Mouse (Mus musculus) neural tube, embryonic 12.5 days (tissue): ENCODE measurements around the gene Gm5741. TPM values are rescaled to one million over a fixed set of nuclear protein-coding genes. Genes with fewer than 3 reads are reported as not detected.

ENCODE experiments used
- ATAC-seq: fragments of 200-750 bp; cut with Nextera tagmentation; 2 replicates; pipeline ENCODE4 v1.8.0; 2017; ENCODE audit warnings: low read depth, mild to moderate bottlenecking, moderate TSS enrichment, moderate library complexity; ENCODE audit not compliant: low FRiP score
- H3K27ac ChIP-seq: fragments of 300-500 bp; sonication (generic); 2 replicates; pipeline ENCODE4 v1.5.1; 2016
- H3K27me3 ChIP-seq: fragments of 300-500 bp; sonication (generic); replicated peaks from 2 replicates; pipeline ENCODE4 v1.6.1; 2016; ENCODE audit warnings: mild to moderate bottlenecking
- H3K36me3 ChIP-seq: fragments of 300-500 bp; sonication (generic); 2 replicates; pipeline ENCODE4 v1.6.1; 2016; ENCODE audit warnings: mild to moderate bottlenecking
- H3K4me1 ChIP-seq: fragments of 300-500 bp; sonication (generic); 2 replicates; pipeline ENCODE4 v1.6.1; 2016
- H3K4me2 ChIP-seq: fragments of 300-500 bp; sonication (generic); replicated peaks from 2 replicates; pipeline ENCODE4 v1.6.1; 2016; ENCODE audit warnings: mild to moderate bottlenecking
- H3K4me3 ChIP-seq: fragments of 300-500 bp; sonication (generic); 2 replicates; pipeline ENCODE4 v1.5.1; 2016
- H3K9ac ChIP-seq: fragments of 300-500 bp; sonication (generic); 2 replicates; pipeline ENCODE4 v1.6.1; 2016; ENCODE audit warnings: mild to moderate bottlenecking
- H3K9me3 ChIP-seq: fragments of 300-500 bp; sonication (generic); 2 replicates; pipeline ENCODE4 v1.6.1; 2016; ENCODE audit warnings: mild to moderate bottlenecking
- WGBS: fragments of 180-500 bp; shearing (Covaris S2); methylation state at CpG from one replicate; pipeline ENCODE4 v1.1.7; 2016; 5-methylcytosine and 5-hydroxymethylcytosine counted together
- polyA plus RNA-seq: library from polyadenylated mRNA; unstranded; fragments of >200 nt; fragmentation: Nextera tagmentation; extraction: Ambion mirVana; gene quantifications from 2 replicates; pipeline ENCODE4 v1.2.1, GENCODE M21; 2016

Gm5741 gene
- polyA plus RNA-seq, 1 experiment from 2014 or later: not detected

GRCm38 (mm10) chr8:85071514-85072281, 3.9 kb upstream of the Gm5741 start, which contains the start of gene Dhps:
Gene Dhps, plus strand, starts transcription at chr8:85071757.
- Histone ChIP-seq H3K4me1 (peaks cover 15% of the 10 kb centered on the region; the same call in 1 of the 2 replicates), H3K27me3 (no peaks in the 10 kb centered on the region), H3K4me3 (peak within 1 kb of the TSS; percentile 90), H3K9ac (peak within 1 kb of the TSS; percentile 79), H3K27ac (peak within 1 kb of the TSS; percentile 90), H3K4me2 (peak within 1 kb of the TSS; percentile 70), H3K36me3 (peaks cover 43% of the 10 kb centered on the region), H3K9me3 (no peaks in the 10 kb centered on the region)
- WGBS: under 1% methylated on average over 68 of the region's 68 CpGs
- peak; percentile 91 for ATAC-seq

- no peak for ATAC-seq
- Histone ChIP-seq H3K4me3 (0 out of 2 replicates have a peak overlapping the region, but pooled peaks have one; percentile 90), H3K27me3 (no peaks in the 10 kb centered on the region), H3K4me1 (peaks cover 15% of the 10 kb centered on the region; the same call in 1 of the 2 replicates), H3K4me2 (peak overlapping the region; percentile 70), H3K9me3 (no peaks in the 10 kb centered on the region), H3K9ac (no peak overlapping the region), H3K36me3 (peaks cover 43% of the 10 kb centered on the region), H3K27ac (peak overlapping the region; percentile 90)
- WGBS: 82% methylated on average over 5 of the region's 5 CpGs
Measured at GRCm38 (mm10) chr8:85071041-85071440, 3.3 kb upstream of the Gm5741 start.

GRCm38 (mm10) chr8:85067155-85067554, 627 bp downstream of the Gm5741 start:
- H3K4me1 ChIP-seq: peaks cover 6% of the 10 kb centered on the region; the same call in 1 of the 2 replicates
- no peak overlapping the region for H3K4me3 ChIP-seq
- H3K27ac ChIP-seq: no peak overlapping the region
- H3K36me3 ChIP-seq: peaks cover 32% of the 10 kb centered on the region
- no peaks in the 10 kb centered on the region for H3K27me3 ChIP-seq
- no peak for ATAC-seq
- WGBS: 98% methylated on average over 2 of the region's 2 CpGs
- H3K9ac ChIP-seq: no peak overlapping the region
- H3K4me2 ChIP-seq: no peak overlapping the region
- no peaks in the 10 kb centered on the region for H3K9me3 ChIP-seq

- no peak overlapping the region for H3K27ac ChIP-seq
- peaks cover 17% of the 10 kb centered on the region for H3K4me1 ChIP-seq
- no peaks in the 10 kb centered on the region for H3K9me3 ChIP-seq
- peaks cover 36% of the 10 kb centered on the region for H3K36me3 ChIP-seq
- no peak overlapping the region for H3K4me2 ChIP-seq
- no peak overlapping the region for H3K4me3 ChIP-seq
- H3K9ac ChIP-seq: no peak overlapping the region
- no peak for ATAC-seq
- 48% methylated on average over 2 of the region's 2 CpGs for WGBS
- no peaks in the 10 kb centered on the region for H3K27me3 ChIP-seq
Measured at GRCm38 (mm10) chr8:85065213-85065612, 2.6 kb downstream of the Gm5741 start.

- Histone ChIP-seq H3K4me1 (peaks cover 17% of the 10 kb centered on the region), H3K4me3 (no peak overlapping the region), H3K9me3 (no peaks in the 10 kb centered on the region), H3K9ac (no peak overlapping the region), H3K27me3 (no peaks in the 10 kb centered on the region), H3K4me2 (no peak overlapping the region), H3K27ac (no peak overlapping the region), H3K36me3 (peaks cover 33% of the 10 kb centered on the region)
- no peak for ATAC-seq
- WGBS: over 99% methylated on average over 4 of the region's 4 CpGs
Measured at GRCm38 (mm10) chr8:85062603-85063002, 5.2 kb downstream of the Gm5741 start.

GRCm38 (mm10) chr8:85059879-85060616, 7.7 kb downstream of the Gm5741 start, which contains the start of gene Fbxw9:
Gene Fbxw9, plus strand, starts transcription at chr8:85060055.
- ATAC-seq: peak; percentile 84
- WGBS: 1% methylated on average over 53 of the region's 53 CpGs
- no peak within 1 kb of the TSS for H3K27ac ChIP-seq
- H3K4me3 ChIP-seq: peak within 1 kb of the TSS; percentile 68
- peak within 1 kb of the TSS; percentile 99 for H3K4me2 ChIP-seq
- H3K9me3 ChIP-seq: no peaks in the 10 kb centered on the region
- peaks cover 29% of the 10 kb centered on the region for H3K36me3 ChIP-seq
- H3K9ac ChIP-seq: peak within 1 kb of the TSS; percentile 69
- H3K27me3 ChIP-seq: no peaks in the 10 kb centered on the region
- H3K4me1 ChIP-seq: peaks cover 17% of the 10 kb centered on the region

- Histone ChIP-seq H3K27me3 (no peaks in the 10 kb centered on the region), H3K4me3 (no peak overlapping the region), H3K27ac (no peak overlapping the region), H3K36me3 (peaks cover 50% of the 10 kb centered on the region), H3K9me3 (no peaks in the 10 kb centered on the region), H3K9ac (no peak overlapping the region), H3K4me1 (peaks cover 17% of the 10 kb centered on the region), H3K4me2 (no peak overlapping the region)
- 84% methylated on average over 7 of the region's 7 CpGs for WGBS
- no peak for ATAC-seq
Measured at GRCm38 (mm10) chr8:85057367-85057766, 10.4 kb downstream of the Gm5741 start.

- no peaks in the 10 kb centered on the region for H3K27me3 ChIP-seq
- no peak overlapping the region for H3K9ac ChIP-seq
- WGBS: 96% methylated on average over 6 of the region's 6 CpGs
- no peak overlapping the region for H3K4me2 ChIP-seq
- no peak overlapping the region for H3K27ac ChIP-seq
- no peak overlapping the region for H3K4me3 ChIP-seq
- no peaks in the 10 kb centered on the region for H3K9me3 ChIP-seq
- peaks cover 7% of the 10 kb centered on the region for H3K4me1 ChIP-seq
- ATAC-seq: no peak
- H3K36me3 ChIP-seq: peaks cover 80% of the 10 kb centered on the region
Measured at GRCm38 (mm10) chr8:85043619-85044018, 24.2 kb downstream of the Gm5741 start.

- no peak for ATAC-seq
- peak overlapping the region; percentile 89 for H3K4me3 ChIP-seq
- peaks cover 35% of the 10 kb centered on the region for H3K36me3 ChIP-seq
- under 1% methylated on average over 57 of the region's 57 CpGs for WGBS
- H3K4me1 ChIP-seq: peaks cover 30% of the 10 kb centered on the region
- H3K4me2 ChIP-seq: peak overlapping the region; percentile 99
- H3K27ac ChIP-seq: peak overlapping the region; percentile 98
- H3K9me3 ChIP-seq: no peaks in the 10 kb centered on the region
- no peaks in the 10 kb centered on the region for H3K27me3 ChIP-seq
- H3K9ac ChIP-seq: peak overlapping the region; percentile 95
Measured at GRCm38 (mm10) chr8:85037681-85038531, 29.9 kb downstream of the Gm5741 start.

- peak; percentile 75 for ATAC-seq
- H3K27me3 ChIP-seq: no peaks in the 10 kb centered on the region
- H3K9me3 ChIP-seq: no peaks in the 10 kb centered on the region
- peak overlapping the region; percentile 95 for H3K9ac ChIP-seq
- peak overlapping the region; percentile 98 for H3K27ac ChIP-seq
- under 1% methylated on average over 14 of the region's 14 CpGs for WGBS
- H3K4me2 ChIP-seq: peak overlapping the region; percentile 99
- H3K4me1 ChIP-seq: peaks cover 30% of the 10 kb centered on the region
- H3K4me3 ChIP-seq: peak overlapping the region; percentile 89
- peaks cover 39% of the 10 kb centered on the region for H3K36me3 ChIP-seq
Measured at GRCm38 (mm10) chr8:85037366-85037680, 30.5 kb downstream of the Gm5741 start.

GRCm38 (mm10) chr8:85036718-85037365, 30.9 kb downstream of the Gm5741 start, which contains the start of gene Tnpo2:
Gene Tnpo2, plus strand, starts transcription at chr8:85036915.
- H3K4me1 ChIP-seq: peaks cover 30% of the 10 kb centered on the region
- peak within 1 kb of the TSS; percentile 98 for H3K27ac ChIP-seq
- H3K4me2 ChIP-seq: peak within 1 kb of the TSS; percentile 99
- peak; percentile 92 for ATAC-seq
- no peaks in the 10 kb centered on the region for H3K27me3 ChIP-seq
- WGBS: under 1% methylated on average over 59 of the region's 59 CpGs
- H3K36me3 ChIP-seq: peaks cover 39% of the 10 kb centered on the region
- H3K9ac ChIP-seq: peak within 1 kb of the TSS; percentile 95
- H3K9me3 ChIP-seq: no peaks in the 10 kb centered on the region
- H3K4me3 ChIP-seq: peak within 1 kb of the TSS; percentile 89
